Mouse (Mus musculus): ENCODE data around the gene Disc1. TPM values are rescaled to one million over a fixed set of nuclear protein-coding genes. Genes with fewer than 3 reads are reported as not detected.

Gene Disc1
- not detected for polyA plus RNA-seq (2014; fragmentation: Illumina TruSeq; extraction: RNeasy Lipid Tissue Mini Kit (QIAGEN cat#74804); ENCODE audit: low read depth, low replicate concordance)

DNA sequence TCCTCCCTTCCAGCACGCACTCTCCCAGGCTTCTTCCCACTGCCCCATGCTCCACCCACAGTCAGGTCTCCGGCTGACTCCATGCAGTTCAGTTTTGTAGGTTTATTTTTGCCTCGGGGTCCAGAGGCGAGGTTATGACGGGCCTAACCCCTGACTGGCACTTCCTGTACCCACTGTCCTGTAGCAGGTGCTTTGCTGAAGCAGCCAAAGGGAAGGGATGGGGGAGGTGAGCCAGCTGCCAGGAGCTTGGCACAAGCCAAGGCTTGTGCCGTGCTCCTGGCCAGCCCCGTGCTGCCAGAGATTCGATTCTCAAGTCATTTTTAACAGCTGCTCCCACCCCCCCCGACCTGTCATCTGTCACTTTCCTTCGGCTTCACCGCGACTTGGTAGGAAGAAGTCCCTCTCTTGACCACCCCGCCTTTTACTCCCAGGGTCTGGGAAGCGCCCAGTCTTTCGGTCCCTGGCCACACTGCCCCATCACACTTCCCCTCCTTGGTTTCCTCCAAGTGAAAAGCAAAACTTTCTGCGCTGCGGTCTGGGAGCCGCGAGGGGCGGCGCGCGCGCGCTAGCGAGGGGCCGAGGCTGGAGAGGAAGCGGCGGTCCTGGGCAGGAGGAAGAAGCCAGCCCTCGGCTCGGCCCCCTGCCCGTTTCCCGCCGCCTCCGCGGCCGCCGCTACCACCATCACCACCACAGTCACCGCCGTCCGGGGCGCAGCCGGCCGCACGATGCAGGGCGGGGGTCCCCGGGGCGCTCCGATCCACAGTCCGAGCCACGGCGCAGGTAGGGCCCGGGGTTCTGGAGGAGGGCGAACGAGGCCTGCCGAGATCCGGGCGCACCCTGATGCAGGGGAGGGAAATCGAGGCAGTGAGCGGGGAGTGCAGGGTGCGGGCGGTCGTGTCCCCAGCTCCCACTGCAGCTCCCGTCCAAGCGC lies at the start of gene Disc1:
Gene Disc1, plus strand, starts transcription at position 691 of the 931 bp plus-strand sequence.

DNA sequence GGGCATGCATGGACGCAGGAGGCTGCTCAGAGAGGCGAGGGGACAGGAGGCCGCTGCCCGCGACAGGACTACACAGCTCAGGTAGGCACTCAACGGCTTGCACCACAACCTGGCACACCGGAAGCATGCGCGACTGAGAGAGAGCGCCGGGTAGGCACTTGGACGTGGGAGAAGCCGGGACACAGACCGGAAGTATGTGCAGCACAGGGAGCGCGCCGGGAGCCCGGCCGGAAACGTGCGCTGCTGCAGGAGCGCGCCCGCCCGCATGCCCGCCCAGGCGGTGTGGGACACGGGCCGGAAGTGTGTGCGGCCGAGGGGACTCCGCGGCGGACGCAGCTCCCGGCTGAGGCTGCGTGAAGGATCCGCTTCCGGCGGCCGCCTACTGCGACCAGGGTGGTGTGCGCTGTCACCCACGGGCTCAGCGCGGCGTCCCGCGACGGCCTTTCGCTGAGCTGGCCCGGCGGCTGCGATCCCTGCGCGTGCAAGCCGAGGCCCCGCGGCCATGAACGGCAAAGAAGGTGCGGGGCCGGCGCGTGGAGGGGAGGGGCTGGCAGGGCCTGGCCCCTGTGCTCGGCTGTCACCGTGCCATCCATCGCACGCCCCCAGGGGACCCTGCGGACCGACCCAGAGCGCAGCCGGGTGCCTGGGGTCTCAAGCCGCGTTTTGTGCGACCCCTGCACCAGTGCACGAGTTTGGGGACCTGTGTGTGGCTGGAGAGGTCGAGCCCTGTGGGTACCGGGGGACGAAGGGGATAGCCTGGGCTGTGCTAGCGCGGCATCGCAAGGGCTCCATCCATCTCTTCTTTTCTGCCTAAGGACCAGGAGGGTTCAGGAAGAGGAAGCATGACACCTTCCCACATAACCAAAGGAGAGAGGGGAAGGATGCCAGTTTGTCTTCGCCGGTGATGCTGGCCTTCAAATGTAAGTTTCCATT lies 41.0 kb upstream of the Disc1 start, which contains the start of gene Tsnax:
Gene Tsnax, plus strand, starts transcription at position 303 of the 933 bp plus-strand sequence.

Other genes starting within 250 kb of the Disc1 start
- 224 TPM for gene Gnpat, start 191.2 kb upstream of the Disc1 start, polyA plus RNA-seq (2014; fragmentation: Illumina TruSeq; extraction: RNeasy Lipid Tissue Mini Kit (QIAGEN cat#74804); ENCODE audit: low read depth, low replicate concordance)
- 21.1 TPM for gene 2810004N23Rik, start 191.1 kb upstream of the Disc1 start, polyA plus RNA-seq (2014; fragmentation: Illumina TruSeq; extraction: RNeasy Lipid Tissue Mini Kit (QIAGEN cat#74804); ENCODE audit: low read depth, low replicate concordance)
- 11.2 TPM for gene Exoc8, start 156.5 kb upstream of the Disc1 start, polyA plus RNA-seq (2014; fragmentation: Illumina TruSeq; extraction: RNeasy Lipid Tissue Mini Kit (QIAGEN cat#74804); ENCODE audit: low read depth, low replicate concordance)
- 193 TPM for gene Sprtn, start 156.3 kb upstream of the Disc1 start, polyA plus RNA-seq (2014; fragmentation: Illumina TruSeq; extraction: RNeasy Lipid Tissue Mini Kit (QIAGEN cat#74804); ENCODE audit: low read depth, low replicate concordance)
- 6.5 TPM for gene Egln1, start 104.9 kb upstream of the Disc1 start, polyA plus RNA-seq (2014; fragmentation: Illumina TruSeq; extraction: RNeasy Lipid Tissue Mini Kit (QIAGEN cat#74804); ENCODE audit: low read depth, low replicate concordance)
- gene Tsnax, start 41.2 kb upstream of the Disc1 start, polyA plus RNA-seq (2014; fragmentation: Illumina TruSeq; extraction: RNeasy Lipid Tissue Mini Kit (QIAGEN cat#74804); ENCODE audit: low read depth, low replicate concordance), result 42.7 TPM